Mouse (Mus musculus) hematopoietic stem cell, adult 5-6 weeks (primary cell): ENCODE measurements at regions not wholly inside any gene's neighbourhood (a gene's known extent, or its start where the extent isn't known, plus 50 kb on each side); places are given as distances from the start of the nearest gene placed in this dataset.

Experiments used
- ATAC-seq, 2 experiments: fragments of 125-278 bp in 1 of 2; replicated peaks in 1 of 2; 2 replicates each; pipeline ENCODE4 v1.8.0; 2016 to 2017; ENCODE audit warnings: inconsistent platforms in 2 of 2, mild to moderate bottlenecking in 2 of 2, moderate number of reproducible peaks in 2 of 2, low read depth in 1 of 2, moderate TSS enrichment in 1 of 2; ENCODE audit not compliant: low FRiP score in 2 of 2, poor library complexity in 2 of 2, severe bottlenecking in 2 of 2, insufficient read depth in 1 of 2, low TSS enrichment in 1 of 2

DNA sequence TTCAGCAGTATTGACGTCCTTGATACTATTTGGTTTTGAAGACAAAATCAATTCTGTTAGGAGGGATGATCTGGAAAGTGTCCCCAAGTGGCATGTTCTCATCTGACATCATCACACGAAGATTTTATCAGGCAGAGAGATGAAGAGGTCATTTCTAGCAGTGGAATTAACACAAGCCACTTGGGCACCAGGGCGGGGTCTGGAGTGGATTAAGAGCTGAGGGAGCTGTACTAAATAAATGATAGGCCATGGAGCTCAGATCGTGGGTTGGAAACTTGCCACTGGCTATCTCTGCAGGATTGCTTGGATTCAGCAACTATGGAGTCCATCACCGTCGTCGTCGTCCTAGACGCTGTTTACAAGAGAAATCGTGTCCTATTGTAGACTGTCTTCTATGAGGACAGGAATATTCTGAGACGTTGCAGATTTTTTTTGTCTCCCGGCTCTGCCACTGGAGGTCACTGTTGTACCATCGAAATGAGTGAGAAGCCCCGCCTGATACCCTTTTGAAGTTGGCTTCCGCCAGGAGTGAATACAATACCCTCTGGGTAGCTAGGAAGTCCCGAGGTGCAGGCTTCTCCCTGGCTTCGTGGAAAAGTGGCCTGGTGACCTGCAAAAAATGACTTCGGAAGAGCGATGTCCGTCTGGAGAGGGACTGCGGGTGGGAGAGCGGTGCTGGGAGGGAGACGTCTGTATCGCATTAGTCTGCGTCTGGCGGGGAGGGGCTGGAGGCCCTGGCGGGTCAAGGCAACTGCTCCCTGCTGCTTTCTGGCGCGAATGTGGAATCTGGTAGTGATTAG lies 67.1 kb upstream of the Ubash3b start:
- peak; percentile 76 to 92 for ATAC-seq

DNA sequence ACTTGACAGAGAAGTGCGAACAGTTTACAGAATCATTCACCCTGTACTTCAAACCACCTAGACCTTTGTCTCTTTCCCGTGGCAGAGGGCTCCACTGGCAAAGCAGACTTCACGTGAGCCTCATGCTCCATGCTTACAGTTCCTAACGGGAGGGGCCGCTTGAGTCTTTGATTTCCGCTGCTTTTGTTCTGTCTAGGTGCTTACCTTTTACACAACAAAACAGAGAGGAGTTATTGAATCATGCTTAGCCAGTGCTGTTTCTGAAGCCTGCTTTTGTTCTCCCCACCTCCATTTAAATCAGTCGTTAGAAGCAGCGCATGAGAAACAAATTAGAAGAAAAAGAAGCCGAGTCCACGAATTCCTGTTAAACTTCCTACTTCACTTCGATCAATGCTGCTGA lies 61.9 kb upstream of the Ubash3b start:
- ATAC-seq: no peak

DNA sequence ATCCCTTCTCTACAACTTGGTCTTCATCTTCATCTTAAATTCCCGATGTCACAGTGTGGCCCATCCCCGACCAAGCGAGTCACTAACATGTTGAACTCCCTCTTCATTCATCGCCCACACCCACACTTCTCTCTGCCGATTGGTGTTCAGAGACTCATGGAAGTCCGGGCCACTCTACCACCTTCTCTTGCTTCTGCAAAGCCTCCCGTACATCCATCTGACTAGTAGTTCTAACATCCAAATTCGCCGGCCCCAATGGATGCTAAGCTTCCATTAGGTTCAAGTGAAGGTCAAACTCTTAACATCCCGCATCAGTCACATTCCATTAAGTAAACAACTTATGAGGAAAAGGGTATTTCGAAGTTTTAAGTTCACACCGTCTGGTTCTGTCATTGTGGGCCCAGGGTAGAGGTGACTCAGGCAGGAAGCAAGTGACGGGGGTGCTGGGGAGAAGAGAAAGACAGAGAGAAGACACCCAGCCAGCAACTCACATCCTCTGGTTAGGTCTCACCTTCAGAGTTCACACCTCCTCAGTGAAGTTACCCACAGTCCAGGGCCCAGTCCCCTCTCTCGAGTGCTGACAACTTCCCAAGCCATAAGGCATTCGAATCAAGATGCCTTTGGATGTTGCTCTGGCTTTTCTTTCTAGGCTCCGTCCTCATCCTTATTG lies 61.0 kb upstream of the Ubash3b start:
- ATAC-seq: no peak

DNA sequence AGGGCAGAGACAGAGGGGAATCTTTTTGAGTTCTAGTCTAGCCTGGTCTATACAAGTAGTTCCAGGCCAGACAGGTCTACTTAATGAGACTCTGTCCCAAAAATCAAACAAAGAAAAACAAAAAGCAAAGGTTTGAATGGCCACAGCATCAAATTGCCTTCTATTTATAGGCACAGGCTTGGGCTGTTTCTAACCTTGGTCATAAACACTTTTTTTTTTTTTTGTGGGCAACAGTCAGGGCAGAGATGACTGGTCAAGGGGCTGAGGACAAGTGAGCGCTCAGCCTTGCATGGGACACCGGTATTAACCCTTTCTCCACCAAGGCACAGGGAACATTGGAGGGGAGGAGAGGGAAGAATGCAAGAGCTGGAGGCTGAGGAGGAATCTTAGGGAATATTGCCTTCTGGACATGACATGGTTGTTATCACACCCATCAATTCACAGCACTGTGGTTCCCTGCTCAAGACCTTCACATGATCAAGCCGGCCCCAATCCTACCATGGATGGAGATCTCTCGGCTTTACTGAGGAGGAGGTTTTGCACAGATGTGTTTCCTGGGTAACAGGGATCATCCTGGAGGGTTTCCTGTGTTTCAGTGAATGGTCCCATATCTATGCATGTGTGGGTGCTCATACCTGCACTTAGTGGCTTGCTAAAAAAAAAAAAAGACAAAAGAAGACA lies 59.8 kb upstream of the Ubash3b start:
- no peak for ATAC-seq

DNA sequence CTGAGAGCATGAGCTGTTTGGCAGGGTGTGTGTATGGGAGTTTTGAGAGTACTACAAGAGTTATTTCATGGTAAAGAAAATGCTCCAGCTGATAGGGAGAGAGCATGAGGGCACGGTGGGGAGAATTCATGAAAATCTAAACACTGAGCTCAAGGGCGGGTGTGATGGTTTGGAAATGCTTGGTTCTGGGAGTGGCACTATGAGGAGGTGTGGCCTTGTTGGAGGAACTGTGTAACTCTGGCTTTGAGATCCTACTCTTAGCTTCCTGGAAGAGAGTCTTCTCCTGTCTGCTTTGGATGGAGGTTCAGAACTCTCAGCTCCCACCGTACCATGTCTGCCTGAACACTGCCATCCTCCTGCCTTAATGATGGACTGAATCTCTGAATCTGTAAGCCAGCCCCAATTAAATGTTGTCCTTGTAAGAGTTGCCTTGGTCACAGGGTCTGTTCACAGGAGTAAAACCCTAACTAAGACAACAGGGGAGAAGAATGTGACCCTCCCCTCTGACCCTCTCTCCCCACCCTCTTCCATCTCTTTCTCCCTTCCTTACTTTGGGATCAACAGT lies 58.7 kb upstream of the Ubash3b start:
- no peak for ATAC-seq

DNA sequence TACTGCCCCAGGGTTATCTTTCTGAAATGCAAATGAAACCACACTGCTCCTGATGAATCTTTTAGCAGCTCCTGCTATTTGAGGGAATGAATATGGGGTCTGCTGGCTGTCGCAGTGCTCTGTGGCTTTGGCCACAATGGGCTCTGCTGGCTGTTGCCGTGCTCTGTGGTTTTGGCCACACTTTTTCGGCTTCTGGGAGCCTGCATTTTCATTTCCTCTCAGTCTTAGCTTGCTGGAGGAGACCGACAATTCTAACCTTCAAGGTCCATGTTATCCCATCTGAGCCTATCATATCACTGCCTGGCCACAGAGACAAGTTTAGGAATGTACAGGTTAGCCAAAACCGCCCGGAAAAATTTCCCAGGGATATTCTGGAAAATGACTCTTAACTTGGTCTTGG lies 57.2 kb upstream of the Ubash3b start:
- ATAC-seq: peak; percentile 30 to 56; a peak in 1 of 4 replicates

DNA sequence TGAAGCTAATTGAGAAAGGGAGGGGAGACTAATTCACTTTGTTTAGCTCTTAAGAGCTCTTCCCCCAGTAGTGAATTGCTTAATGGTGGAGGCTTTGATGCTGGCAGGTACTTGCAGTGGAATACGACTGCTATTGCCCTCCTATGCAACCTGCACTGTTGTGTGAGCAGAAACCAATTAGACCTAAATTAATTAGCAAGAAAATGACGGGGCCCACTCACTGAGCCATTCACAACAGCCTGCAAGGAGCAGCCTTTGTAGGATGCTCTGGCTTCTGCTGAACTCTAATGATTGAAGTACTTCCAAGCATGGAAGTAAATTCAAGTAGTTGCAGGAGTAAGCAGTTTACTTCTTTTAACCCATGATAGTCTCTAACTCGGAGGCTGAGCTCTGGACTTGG lies 54.8 kb upstream of the Ubash3b start:
- ATAC-seq: no peak

DNA sequence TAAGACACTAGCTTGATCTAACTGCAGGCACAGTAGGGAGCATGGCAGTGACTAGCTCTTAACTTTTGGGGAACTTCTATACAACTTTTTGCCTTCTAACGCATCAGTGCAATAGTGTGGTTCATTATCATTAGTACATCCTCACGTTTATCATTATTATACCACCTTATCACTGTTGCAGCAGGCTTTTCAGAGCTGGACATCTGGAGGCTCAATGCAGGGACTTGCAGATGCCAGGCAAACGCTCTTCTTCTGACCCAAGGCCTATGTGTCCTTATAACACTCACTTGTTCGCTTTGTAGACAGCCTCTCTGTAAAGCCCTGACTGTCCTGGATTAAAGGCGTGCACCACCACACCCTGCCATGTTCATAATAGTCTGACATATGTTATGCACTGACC lies 53.5 kb upstream of the Ubash3b start:
- no peak for ATAC-seq

DNA sequence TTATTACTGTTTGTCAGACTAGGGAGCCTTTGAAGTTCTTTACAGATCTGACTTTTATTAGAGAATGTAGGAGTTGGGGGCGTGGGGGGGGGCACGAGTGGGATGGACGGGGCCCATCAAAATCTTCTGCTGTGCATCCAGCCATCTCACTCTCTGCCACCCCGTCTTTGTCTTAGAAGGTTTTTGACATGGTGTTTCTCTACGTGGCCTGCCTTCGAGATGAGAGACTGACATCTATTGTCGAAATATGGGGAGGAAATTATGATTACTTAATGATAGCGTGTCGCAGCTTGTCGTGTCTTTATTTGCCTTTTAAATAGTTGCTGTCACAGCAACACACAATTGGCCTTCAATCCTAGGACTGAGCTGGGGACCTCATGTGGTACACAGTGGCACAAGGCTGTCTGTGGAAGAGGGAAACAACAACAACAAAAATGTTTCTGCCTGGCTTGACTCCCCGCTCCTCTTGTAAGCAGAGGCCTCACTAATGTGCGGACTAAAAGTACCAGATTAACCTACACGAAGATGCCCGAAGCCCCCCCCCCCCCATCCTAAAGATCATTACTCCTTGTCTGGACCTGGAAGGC lies 51.5 kb upstream of the Ubash3b start:
- no peak for ATAC-seq

DNA sequence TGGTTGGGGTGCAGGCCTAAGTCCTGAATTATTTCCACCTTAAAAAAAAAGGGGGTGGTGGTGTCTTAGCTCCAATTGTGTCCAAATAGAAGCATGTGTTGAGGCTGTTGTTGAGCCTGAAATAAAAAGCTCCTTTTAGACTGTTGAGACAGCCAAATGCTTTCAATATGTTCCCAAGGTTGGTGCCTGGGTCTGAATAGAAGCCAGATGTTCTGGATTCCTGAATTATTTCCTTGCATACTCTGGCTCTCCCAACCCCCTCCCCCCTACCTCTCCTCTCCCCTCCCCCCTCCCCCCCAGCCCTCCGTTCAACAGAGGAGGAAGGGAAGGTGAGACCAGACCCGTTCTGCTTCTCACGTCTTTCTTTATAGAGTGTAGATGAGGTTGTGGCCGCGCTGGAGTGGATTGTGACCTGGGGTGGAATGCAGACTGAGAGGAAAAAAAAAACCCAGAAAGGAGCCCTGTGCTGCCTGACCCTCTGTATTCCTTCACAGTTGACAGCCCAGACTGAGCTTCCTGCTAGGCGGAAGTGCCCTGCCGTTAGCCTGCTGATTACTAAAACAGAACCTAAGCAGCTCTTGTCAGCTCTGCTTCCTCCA lies 50.9 kb upstream of the Ubash3b start:
- peak; percentile 75 to 86 for ATAC-seq

DNA sequence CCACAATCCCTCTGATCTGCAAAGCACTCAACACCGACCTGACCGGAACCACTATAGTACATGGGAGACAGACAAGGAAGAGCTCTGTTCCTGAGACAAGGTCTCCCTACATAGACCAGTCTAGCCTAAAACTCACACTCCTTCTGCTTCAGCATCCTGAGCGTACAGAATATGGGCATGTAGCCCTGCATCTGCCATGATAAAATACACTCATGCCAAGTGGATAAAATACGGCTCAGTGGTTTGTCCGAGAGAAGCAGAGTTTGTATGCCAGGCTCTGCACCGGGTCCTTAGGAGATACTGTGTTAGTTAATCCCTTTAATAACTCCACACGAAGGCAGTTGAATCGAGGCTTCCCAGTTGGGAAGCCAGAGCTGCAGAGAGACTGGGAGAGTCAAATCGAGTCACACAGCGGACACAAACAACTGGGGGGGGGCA lies 50.4 kb upstream of the Ubash3b start:
- no peak for ATAC-seq
